Mouse (Mus musculus) liver (tissue): ENCODE results near the gene Kdelc2.

ENCODE experiments used
- DNase-seq: peaks from one replicate; pipeline ENCODE4 v3.0.0-alpha.2; 2020; ENCODE audit warnings: mixed read lengths

The Kdelc2 gene

GRCm38 (mm10) chr9:53387431-53387830, 3.6 kb downstream of the Kdelc2 start:
- no peak for DNase-seq

GRCm38 (mm10) chr9:53389109-53389508, 5.3 kb downstream of the Kdelc2 start:
- no peak for DNase-seq

DNA sequence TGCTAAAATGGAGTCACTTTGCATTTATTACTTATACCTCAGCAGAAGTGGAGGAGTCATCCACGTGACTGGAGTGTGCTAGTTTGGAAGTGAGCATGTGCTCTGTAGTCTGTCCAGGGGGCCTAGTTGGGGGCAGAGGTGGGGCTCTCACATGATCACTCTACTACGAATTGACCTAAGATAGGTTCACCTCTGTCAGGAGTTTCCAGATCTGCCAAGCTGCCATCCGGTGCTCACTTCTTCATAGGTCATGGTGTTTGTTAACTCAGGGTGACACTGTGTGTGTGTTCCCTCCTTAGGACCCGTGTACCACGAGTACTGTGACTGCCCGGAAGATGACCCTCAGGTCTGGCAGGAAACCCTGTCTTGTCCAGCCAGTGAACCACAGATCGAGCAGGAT, 6.3 kb downstream of the Kdelc2 start:
- no peak for DNase-seq

GRCm38 (mm10) chr9:53397685-53398387, 14.0 kb downstream of the Kdelc2 start:
- no peak for DNase-seq

GRCm38 (mm10) chr9:53398388-53398700, 14.5 kb downstream of the Kdelc2 start:
- DNase-seq, result peak; percentile 72

DNA sequence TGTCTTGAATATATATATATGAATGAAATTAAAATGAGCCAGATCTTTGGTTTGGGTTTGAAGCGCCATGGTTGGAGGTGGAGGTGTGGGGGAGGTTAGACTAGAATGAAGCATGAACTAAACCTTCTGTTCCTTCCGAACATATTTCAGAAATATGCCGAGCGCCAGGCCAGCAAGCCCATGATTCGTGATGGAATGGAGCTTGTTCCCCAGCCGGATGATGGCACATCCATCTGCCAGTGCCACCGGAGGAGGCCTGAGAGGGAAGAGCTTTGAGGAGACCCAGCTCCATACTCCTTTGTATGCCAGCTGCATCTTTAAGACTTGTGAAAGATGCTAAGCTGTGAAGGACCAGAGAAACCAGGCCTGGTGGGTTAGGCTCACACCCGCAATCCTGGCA, 15.7 kb downstream of the Kdelc2 start:
- DNase-seq, result no peak

DNA sequence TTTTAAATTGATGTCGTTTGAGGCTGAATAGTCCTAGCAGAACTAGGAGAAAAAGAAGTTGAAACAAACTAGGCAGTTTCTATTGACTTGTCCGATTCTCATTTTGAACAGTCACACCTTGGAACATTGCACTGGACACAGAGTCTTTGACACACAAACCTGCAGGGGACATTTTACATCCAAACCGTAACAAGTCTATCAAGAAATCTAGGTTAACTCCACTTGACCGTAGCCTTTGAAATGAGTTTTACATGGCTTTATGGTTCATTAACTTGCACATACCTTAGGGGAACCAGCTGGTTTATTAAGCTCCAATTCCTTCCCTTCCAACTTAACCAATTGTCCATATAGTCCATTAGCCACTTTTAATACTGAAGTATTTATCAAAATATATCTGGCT, 16.9 kb downstream of the Kdelc2 start:
- DNase-seq, result no peak

- DNase-seq, result no peak
Observed at GRCm38 (mm10) chr9:53401146-53401545, 17.3 kb downstream of the Kdelc2 start.

GRCm38 (mm10) chr9:53402291-53402711, 18.5 kb downstream of the Kdelc2 start, which contains the start of gene 4930550C14Rik:
TSS of gene 4930550C14Rik (plus strand) at chr9:53402325.
- DNase-seq, result no peak

- DNase-seq, result no peak
Observed at GRCm38 (mm10) chr9:53402991-53403390, 19.2 kb downstream of the Kdelc2 start.

GRCm38 (mm10) chr9:53404050-53404752, 20.4 kb downstream of the Kdelc2 start:
- no peak for DNase-seq

DNA sequence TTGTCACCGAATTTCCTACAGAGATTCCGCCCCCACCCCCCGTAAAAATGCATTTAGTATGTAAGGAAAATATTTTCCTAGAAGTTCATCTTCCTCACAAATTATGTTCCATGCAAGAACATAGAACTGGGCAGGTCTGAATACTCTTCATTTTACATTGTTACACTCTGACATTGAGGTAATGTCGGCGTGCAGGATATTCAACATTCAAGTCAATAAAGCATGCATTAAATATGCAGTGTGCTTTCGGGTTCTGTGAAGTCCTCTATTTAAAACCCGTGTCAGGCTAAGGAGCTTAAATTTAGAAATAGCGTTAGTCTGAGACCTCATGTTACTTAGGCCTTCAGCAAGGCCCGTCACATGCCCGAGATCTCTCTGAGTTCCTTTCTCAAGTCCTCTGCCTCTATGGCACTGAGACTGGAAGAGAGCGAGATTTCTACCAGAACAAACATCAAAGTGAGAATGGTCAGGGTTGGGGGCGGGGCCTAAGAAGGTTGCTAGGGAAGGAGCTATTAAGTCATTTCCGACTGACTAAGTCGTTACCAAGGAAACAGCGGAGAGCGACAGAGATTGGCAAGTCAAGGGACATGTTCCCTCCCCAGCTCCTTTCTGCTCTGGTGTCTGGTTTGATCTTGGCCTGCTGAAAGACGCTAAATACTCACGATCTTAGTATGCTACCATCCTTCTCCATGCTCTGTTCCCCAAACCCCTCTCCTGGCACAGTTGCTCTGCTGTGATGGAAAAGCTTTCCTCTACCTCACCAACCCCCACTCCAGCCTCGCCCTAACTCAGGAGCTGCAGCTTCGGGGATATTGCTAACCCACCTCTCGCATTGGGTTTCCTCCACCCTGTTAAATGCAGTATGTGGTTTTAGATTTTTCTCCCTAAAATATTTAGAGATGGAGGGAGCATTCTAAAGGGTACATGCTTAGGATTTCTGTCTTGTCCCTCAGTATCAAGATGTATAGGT, 21.2 kb downstream of the Kdelc2 start:
- peak; percentile 73 for DNase-seq

GRCm38 (mm10) chr9:53408548-53408947, 24.7 kb downstream of the Kdelc2 start:
- DNase-seq, result no peak

DNA sequence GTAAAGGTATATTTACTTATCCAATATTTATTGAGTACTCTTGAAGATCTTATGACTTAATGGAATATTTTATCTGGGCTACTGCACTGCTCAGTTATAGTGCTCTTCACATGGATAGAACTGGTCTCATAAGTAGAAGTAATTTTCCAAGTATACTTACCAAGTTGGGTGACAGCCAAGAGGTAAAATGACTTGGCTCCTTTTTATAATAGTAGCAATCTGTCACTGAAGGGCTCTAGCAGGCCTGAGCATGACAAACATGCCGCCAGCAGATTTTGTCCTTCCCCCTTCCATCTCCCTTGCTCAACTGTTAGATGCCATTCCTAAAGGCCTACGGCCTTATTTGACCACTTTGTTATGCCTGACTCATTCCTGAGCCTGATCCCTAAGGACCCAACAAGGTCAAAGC, 25.1 kb downstream of the Kdelc2 start:
- no peak for DNase-seq

DNA sequence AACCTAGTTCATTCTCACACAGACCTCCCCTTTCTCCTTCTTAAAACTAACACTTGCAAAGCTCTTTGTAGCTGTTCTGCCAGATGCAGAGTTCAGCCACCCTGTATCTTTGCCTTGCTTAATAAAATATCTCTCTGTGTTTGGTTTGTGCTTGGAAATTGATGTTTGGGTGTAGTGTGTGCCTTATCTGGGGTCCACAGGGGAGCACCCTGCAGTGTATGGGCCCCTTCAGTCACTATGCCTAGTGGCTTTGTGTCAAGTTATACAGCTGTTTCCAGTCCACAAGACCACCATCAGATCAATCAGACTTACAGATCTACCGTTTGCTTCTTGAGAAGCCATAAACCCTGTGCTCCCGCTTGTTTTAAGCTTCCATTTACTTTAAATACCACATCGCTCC, 25.6 kb downstream of the Kdelc2 start:
- peak; percentile 29 for DNase-seq

DNA sequence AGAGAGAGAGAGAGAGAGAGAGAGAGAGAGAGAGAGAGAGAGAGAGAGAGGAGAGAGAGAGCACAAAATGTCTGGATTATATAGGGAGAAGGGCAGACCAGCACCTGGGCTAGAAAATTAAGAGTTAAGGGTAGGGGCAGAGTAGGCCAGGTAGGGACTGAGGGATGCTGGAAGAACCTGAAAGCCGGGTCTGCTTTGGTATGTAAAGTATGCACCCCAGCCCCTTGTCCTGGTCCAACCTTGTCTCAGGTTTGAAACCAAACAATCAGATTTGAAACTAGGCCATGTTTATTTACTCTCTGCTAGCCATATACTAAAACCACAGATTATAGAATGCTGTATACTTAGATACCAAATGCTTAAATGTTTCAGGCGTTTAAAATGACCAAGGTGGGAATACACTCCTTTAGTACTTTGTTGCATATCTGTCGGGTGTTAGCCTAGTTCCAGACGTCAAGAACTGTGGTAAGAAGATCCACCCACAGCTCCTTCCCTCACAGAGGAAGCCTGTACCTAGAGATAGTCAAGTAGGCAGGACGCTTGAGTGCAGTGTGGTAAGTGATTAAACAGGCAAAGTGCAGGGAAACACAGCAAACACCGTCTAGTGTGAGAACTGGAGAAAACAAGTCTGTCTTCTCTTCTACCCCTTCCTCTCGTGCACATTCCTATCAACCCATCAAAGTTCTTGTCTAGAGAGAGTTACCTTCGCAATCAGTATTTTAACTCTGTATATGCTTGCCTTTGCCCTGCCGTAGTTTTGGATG, 38.5 kb downstream of the Kdelc2 start:
- peak; percentile 70 for DNase-seq

DNA sequence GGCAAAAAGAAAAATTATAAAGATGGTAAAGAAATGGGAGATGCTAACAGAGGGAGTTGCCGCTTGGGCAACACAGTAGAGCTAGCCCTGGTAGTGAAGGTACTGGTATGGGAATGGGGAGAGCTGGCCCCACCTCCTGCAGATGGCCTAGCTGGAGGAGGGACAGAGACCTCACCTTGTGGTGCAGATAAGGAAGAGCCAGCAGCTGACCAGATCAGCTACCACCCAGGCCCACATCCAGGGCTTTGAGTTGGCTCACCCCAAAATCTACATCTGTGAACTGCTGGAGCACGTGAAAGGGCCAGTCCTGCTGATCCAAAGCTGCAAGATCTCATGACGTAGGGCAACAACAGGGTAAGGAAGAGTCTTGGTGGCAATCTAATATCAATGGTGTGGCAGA, 42.9 kb downstream of the Kdelc2 start:
- DNase-seq, result peak; percentile 25

GRCm38 (mm10) chr9:53427638-53428037, 43.8 kb downstream of the Kdelc2 start:
- no peak for DNase-seq

- no peak for DNase-seq
Observed at GRCm38 (mm10) chr9:53435830-53436570, 52.2 kb downstream of the Kdelc2 start.

GRCm38 (mm10) chr9:53450609-53451008, 66.8 kb downstream of the Kdelc2 start:
- no peak for DNase-seq
